Mouse (Mus musculus) hindbrain, embryonic 15.5 days (tissue): ENCODE measurements around the gene Pcsk1n. TPM values are rescaled to one million over a fixed set of nuclear protein-coding genes. Genes with fewer than 3 reads are reported as not detected.
"Not testable (repeated sequence)": the region's sequence is repeated elsewhere in the genome, so short reads cannot be mapped to it uniquely, and the experiment has no call there.

ENCODE experiments used
- ATAC-seq: fragments of 200-750 bp; cut with Nextera tagmentation; 2 replicates; pipeline ENCODE4 v1.8.0; 2017; ENCODE audit warnings: low read depth, moderate number of reproducible peaks, moderate TSS enrichment; ENCODE audit not compliant: low FRiP score
- H3K27ac ChIP-seq: fragments of 300-500 bp; sonication (generic); replicated peaks from 2 replicates; pipeline ENCODE4 v1.5.1; 2015; ENCODE audit warnings: mild to moderate bottlenecking, inconsistent platforms
- H3K27me3 ChIP-seq: fragments of 300-500 bp; sonication (generic); 2 replicates; pipeline ENCODE4 v1.6.1; 2015; ENCODE audit warnings: control low read depth, inconsistent platforms
- H3K36me3 ChIP-seq: fragments of 300-500 bp; sonication (generic); 2 replicates; pipeline ENCODE4 v1.6.1; 2015; ENCODE audit warnings: control low read depth, inconsistent platforms
- H3K4me1 ChIP-seq: fragments of 300-500 bp; sonication (generic); replicated peaks from 2 replicates; pipeline ENCODE4 v1.6.1; 2015; ENCODE audit warnings: control low read depth, inconsistent platforms
- H3K4me2 ChIP-seq: fragments of 300-500 bp; sonication (generic); 2 replicates; pipeline ENCODE4 v1.6.1; 2015; ENCODE audit warnings: moderate library complexity, mild to moderate bottlenecking, inconsistent platforms
- H3K4me3 ChIP-seq: fragments of 300-500 bp; sonication (generic); 2 replicates; pipeline ENCODE4 v1.5.1; 2015; ENCODE audit warnings: mild to moderate bottlenecking, inconsistent platforms
- H3K9ac ChIP-seq: fragments of 300-500 bp; sonication (generic); 2 replicates; pipeline ENCODE4 v1.6.1; 2015; ENCODE audit warnings: inconsistent platforms
- H3K9me3 ChIP-seq: fragments of 300-500 bp; sonication (generic); 2 replicates; pipeline ENCODE4 v1.6.1; 2016; ENCODE audit warnings: control low read depth, inconsistent platforms
- WGBS: fragments of 180-500 bp; shearing (Covaris S2); methylation state at CpG from one replicate; pipeline ENCODE4 v1.1.7; 2015; 5-methylcytosine and 5-hydroxymethylcytosine counted together
- polyA plus RNA-seq: library from polyadenylated mRNA; unstranded; fragments of >200 nt; fragmentation: Nextera tagmentation; extraction: Ambion mirVana; gene quantifications from 2 replicates; pipeline ENCODE4 v1.2.1, GENCODE M21; 2015

Gene Pcsk1n
- polyA plus RNA-seq, 1 experiment from 2014 or later, result 338 TPM

DNA sequence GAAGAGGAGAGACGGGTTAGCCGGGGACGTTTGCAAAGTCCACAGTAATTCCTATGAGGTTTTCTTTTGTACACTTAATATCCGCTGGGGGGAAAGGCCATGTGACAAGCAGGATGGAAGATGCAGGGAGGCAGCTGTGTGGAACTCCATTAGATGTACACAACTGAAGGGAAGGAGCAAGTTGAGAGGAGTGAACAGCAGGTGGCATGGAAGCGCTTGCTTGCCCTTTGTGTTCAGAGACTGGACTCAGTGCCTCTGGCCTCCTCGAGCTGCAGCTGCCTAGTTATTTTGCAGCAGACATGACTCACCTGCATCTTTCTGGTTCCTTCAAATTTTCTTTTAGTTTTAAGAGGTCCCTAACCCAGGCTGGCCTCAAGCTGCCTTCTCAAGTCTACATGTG lies 9.1 kb upstream of the Pcsk1n start:
- ATAC-seq, result 0 out of 2 replicates have a peak, but pooled peaks have one; percentile 30
- Histone ChIP-seq H3K36me3 (no peaks in the 10 kb centered on the region), H3K4me3 (no peak overlapping the region), H3K4me1 (no peaks in the 10 kb centered on the region), H3K27me3 (no peaks in the 10 kb centered on the region), H3K9ac (no peak overlapping the region), H3K27ac (no peak overlapping the region), H3K4me2 (no peak overlapping the region), H3K9me3 (no peaks in the 10 kb centered on the region)
- whole genome bisulfite sequencing, result 50% methylated on average over 6 of the region's 6 CpGs

DNA sequence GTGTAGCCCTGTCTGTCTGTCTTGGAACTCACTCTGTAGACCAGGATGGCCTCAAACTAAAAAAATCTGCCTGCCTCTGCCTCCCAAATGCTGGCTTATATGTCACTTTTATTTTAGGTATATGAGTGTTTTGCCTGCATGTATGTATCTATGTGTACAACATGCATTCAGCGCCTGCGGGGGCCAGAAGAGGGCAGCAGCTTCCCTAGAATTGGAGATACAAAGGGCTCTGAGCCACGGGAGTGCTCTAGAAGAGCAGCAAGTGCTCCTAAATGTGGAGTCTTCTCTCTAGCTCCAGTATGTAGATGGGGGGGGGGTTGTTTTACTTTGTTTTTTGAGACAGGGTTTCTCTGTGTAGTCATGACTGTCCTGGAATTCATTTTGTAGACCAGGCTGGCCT lies 4.0 kb upstream of the Pcsk1n start:
- H3K9ac ChIP-seq, H3K36me3 ChIP-seq, H3K4me3 ChIP-seq, H3K9me3 ChIP-seq, H3K27me3 ChIP-seq, H3K27ac ChIP-seq, H3K4me2 ChIP-seq, H3K4me1 ChIP-seq, ATAC-seq: not testable (repeated sequence)
- WGBS, result 25% methylated on average over 3 of the region's 3 CpGs

DNA sequence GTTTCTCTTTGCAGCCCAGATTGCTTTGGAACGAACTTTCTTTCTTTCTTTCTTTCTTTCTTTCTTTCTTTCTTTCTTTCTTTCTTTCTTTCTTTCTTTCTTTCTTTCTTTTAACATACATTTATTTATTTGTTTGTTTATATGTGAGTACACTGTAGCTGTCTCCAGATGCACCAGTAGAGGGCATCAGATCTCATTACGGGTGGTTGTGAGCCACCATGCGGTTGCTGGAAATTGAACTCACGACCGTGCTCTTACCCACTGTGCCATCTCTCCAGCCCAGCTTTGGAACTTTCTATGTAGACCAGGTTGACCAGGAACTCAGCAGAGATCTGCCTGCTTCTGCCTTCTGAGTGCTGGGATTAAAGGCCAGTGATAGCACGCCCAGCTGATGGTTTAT lies 1.7 kb upstream of the Pcsk1n start:
- H3K4me2 ChIP-seq, ATAC-seq, H3K27me3 ChIP-seq, H3K9me3 ChIP-seq, H3K36me3 ChIP-seq, H3K27ac ChIP-seq, H3K4me1 ChIP-seq, H3K9ac ChIP-seq, H3K4me3 ChIP-seq: not testable (repeated sequence)
- 74% methylated on average over 6 of the region's 6 CpGs for WGBS

DNA sequence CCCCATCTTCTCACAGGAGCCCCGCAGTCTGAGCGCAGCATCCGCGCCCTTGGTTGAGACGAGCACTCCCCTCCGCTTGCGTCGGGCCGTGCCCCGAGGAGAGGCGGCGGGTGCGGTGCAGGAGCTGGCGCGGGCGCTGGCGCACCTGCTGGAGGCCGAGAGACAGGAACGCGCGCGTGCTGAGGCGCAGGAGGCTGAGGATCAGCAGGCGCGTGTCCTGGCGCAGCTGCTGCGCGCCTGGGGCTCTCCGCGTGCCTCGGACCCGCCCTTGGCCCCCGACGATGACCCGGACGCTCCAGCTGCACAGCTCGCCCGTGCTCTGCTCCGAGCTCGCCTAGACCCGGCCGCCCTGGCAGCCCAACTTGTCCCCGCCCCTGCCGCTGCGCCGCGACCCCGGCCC lies 2.4 kb downstream of the Pcsk1n start:
- Histone ChIP-seq H3K27me3 (no peaks in the 10 kb centered on the region), H3K4me1 (peaks cover 12% of the 10 kb centered on the region; the same call in 1 of the 2 replicates), H3K4me3 (peak overlapping the region; percentile 53), H3K27ac (peak overlapping the region; percentile 85), H3K36me3 (no peaks in the 10 kb centered on the region; the same call in 1 of the 2 replicates), H3K9me3 (no peaks in the 10 kb centered on the region), H3K9ac (peak overlapping the region; percentile 53), H3K4me2 (peak overlapping the region; percentile 70)
- no peak for ATAC-seq
- WGBS, result 15% methylated on average over 43 of the region's 48 CpGs

DNA sequence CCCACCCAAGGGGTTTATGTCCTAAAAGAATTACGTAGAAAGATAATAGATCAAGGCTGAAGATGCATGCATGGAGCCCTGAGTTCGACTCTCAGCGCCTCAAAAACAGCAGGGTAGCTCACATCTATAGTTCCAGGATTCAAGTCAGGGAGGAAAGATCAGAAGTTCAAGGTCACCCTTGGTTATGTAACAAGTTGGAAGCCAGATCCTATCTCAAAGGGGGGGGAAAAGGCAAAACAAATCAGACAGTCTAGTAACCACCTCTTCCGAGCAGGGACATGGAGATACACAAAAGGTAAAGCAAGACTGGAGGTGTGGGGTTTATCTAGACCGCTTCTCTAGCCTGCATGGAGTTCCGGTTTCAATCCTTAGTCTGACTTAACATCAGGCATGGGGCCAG lies 6.6 kb downstream of the Pcsk1n start:
- WGBS, result 77% methylated on average over 6 of the region's 6 CpGs
- Histone ChIP-seq H3K9me3 (no peaks in the 10 kb centered on the region), H3K4me1 (peaks cover 12% of the 10 kb centered on the region; the same call in 1 of the 2 replicates), H3K27me3 (no peaks in the 10 kb centered on the region), H3K4me2 (no peak overlapping the region), H3K9ac (no peak overlapping the region), H3K36me3 (peaks cover 2% of the 10 kb centered on the region), H3K4me3 (no peak overlapping the region), H3K27ac (no peak overlapping the region)
- no peak for ATAC-seq

DNA sequence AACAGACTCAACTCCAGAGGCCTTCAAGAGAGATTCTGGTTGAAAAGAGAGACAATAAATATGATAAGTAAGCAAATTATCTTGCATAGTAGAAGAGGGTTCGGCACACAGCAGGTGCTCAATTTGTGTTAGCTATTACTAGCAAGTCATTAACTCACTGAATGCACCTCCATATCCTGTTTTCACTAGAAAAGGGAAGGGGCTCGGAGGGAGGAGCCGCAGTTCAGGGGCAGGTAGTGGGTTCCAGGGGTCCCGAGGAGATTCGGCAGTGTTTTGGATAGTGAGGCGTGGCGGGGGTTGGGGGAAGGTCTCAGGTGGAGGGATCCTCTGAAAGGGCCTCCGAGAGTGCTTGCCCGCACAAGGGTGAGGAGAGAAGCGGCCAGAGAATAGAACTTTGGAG lies 7.5 kb downstream of the Pcsk1n start:
- no peak overlapping the region for H3K4me2 ChIP-seq
- H3K4me1 ChIP-seq, result peaks cover 12% of the 10 kb centered on the region; the same call in 1 of the 2 replicates
- no peaks in the 10 kb centered on the region for H3K27me3 ChIP-seq
- H3K27ac ChIP-seq, result no peak overlapping the region
- no peak for ATAC-seq
- 25% methylated on average over 10 of the region's 10 CpGs for WGBS
- H3K9ac ChIP-seq, result no peak overlapping the region
- H3K9me3 ChIP-seq, result no peaks in the 10 kb centered on the region
- peaks cover 7% of the 10 kb centered on the region for H3K36me3 ChIP-seq
- no peak overlapping the region for H3K4me3 ChIP-seq

DNA sequence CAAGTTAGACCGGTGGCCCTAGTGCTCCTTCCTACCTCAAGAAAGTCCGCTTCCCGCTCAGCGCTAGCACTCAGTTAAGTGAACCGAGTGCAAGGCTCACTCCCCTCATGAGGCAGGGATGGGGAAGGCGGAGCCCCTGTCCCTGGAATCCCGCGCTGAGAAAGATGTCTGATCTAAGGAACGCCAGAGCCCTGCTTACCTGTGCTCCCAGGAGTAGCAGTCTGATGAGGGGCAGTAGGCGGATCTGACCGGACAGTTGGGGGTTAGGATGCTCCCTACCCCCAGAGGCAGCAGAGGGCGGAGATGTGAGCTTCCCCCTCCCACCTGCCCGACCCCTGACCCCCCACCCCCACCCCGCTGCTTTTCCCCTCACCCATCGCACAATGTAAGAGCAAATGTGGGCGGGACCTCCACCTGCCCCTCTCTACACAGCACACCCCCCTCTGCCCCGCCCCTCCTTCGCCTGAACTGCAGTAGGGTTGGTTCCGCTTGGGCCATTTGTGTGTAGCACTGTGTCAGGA lies 8.7 kb downstream of the Pcsk1n start, which contains the start of gene Eras:
Gene Eras (minus strand): TSS at position 338 of the 521 bp plus-strand sequence.
- Histone ChIP-seq H3K4me2 (no peak within 1 kb of the TSS), H3K27ac (no peak within 1 kb of the TSS), H3K4me3 (no peak within 1 kb of the TSS), H3K9ac (no peak within 1 kb of the TSS), H3K9me3 (no peaks in the 10 kb centered on the region), H3K27me3 (no peaks in the 10 kb centered on the region), H3K4me1 (0 out of 2 replicates have a peak, but pooled peaks cover under 1% of the 10 kb centered on the region), H3K36me3 (peaks cover 10% of the 10 kb centered on the region)
- 0 out of 2 replicates have a peak, but pooled peaks have one; percentile 44 for ATAC-seq
- WGBS, result 23% methylated on average over 19 of the region's 19 CpGs

DNA sequence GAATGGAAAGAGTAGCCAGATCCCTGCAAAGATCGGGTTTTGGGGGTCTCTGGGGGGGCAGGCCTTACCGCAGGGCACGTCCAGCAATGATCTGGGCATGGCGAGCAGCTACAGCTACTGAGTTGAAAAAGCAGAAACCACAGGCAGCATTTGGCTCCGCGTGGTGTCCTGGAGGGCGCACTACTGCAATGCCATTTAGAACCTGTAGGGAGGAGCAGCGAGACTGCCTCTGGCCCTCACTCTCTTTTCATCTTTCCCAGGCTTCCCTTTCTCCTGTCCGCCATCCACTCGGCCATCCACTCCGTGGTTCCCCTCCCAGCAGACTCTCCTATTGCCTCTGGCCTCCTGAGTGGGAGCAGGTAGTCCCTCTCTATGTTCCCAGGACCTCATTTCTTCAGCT lies 17.3 kb downstream of the Pcsk1n start:
- H3K9ac ChIP-seq, result no peak overlapping the region
- H3K36me3 ChIP-seq, result peaks cover 13% of the 10 kb centered on the region; the same call in 1 of the 2 replicates
- H3K4me3 ChIP-seq, result no peak overlapping the region
- no peaks in the 10 kb centered on the region for H3K4me1 ChIP-seq
- no peak overlapping the region for H3K4me2 ChIP-seq
- WGBS, result 42% methylated on average over 10 of the region's 11 CpGs
- H3K27ac ChIP-seq, result no peak overlapping the region
- H3K27me3 ChIP-seq, result no peaks in the 10 kb centered on the region
- no peaks in the 10 kb centered on the region for H3K9me3 ChIP-seq
- no peak for ATAC-seq

DNA sequence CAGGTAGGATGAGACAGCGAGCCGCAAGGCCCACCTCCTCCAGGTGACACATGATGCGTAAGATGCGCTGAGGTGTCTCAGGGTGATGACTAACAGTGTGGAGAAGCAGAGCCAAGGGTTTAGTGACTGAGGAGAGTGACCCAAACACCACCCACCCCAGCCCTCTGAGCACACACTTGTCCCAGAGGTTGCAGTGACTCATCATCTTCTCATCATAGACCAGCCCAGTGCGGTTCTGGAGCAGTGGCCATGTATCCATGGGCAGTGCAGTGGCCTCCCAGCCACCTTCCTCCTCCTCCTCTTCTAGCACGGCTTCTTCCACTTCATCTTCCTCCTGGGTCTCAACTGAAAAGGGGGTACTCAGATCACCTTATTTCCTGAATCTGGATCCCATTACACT lies 18.0 kb downstream of the Pcsk1n start:
- no peak for ATAC-seq
- 95% methylated on average over 6 of the region's 6 CpGs for WGBS
- H3K36me3 ChIP-seq, result peaks cover 12% of the 10 kb centered on the region; the same call in 1 of the 2 replicates

DNA sequence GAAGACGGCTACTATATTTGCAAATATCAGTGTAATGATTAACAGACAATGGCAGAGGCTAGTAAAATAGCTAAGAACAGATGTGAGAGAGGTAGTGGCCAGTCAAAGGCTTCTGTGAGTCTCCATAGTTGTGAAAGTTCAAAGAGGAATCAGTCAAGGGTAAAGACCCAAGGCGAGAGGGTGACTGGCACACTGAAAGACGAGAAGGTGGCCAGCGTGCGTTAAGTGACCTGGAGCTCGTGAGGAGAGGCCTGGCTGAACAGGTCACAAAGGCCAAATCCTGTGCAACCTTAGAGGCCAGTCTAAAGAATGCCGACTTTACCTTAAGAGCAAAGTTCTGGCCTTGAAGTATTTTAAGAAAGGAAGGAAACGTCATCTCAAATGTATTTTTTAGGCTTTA lies 26.0 kb downstream of the Pcsk1n start:
- WGBS, result 81% methylated on average over 8 of the region's 8 CpGs
- H3K4me3 ChIP-seq, result no peak overlapping the region
- H3K4me2 ChIP-seq, result no peak overlapping the region
- no peak overlapping the region for H3K9ac ChIP-seq
- H3K27ac ChIP-seq, result no peak overlapping the region
- H3K36me3 ChIP-seq, result no peaks in the 10 kb centered on the region
- H3K9me3 ChIP-seq, result no peaks in the 10 kb centered on the region
- no peaks in the 10 kb centered on the region for H3K27me3 ChIP-seq
- no peaks in the 10 kb centered on the region for H3K4me1 ChIP-seq
- no peak for ATAC-seq

More for the DNA sequence above, 18.0 kb downstream of the Pcsk1n start:
- Histone ChIP-seq H3K27me3 (no peaks in the 10 kb centered on the region), H3K27ac (no peak overlapping the region), H3K4me3 (no peak overlapping the region), H3K9me3 (no peaks in the 10 kb centered on the region), H3K4me2 (no peak overlapping the region), H3K9ac (no peak overlapping the region), H3K4me1 (no peaks in the 10 kb centered on the region)

DNA sequence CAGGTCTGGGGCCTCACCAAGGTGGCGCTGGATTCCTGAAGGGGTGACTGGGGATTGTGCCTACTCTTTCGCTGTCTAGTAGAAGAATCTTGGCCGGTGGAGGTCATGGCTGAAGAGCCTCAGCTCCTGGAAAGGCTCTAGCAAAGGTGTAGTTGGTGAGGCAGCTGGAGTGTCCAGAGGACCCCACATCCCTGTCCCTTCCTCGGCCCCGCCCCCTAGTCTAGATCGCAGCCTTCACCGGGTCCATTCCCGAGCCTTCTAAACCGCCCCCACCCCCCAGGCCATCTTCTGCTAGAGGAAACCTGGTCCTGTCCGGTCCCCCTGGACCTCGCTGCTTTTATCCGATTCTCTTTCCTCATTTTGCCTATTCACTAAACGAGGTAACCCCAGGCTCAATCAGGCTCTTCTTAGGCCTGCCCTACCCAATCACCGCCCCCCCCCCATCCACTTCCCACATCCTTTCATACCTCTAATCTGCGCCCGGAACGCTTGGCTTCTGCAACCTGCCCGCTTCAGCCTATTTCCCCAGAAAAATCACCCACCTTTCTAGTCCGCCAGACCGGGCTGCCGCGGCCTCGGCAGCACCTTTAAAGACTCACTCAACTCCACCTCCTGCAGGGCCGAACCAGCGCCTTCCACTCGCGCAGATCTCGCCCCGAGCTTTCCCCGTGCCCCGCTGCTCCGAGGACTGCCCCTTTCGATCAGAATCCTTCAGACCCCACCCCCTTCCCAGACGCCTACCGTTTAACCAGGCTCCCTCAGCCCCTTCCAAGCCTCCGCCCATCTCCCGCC lies 27.7 kb downstream of the Pcsk1n start, which contains the start of gene Hdac6:
Gene Hdac6 (minus strand): TSS at position 782 of the 792 bp plus-strand sequence.
- peak within 1 kb of the TSS; percentile 77 for H3K27ac ChIP-seq
- H3K4me2 ChIP-seq, result peak within 1 kb of the TSS; percentile 58
- H3K4me1 ChIP-seq, result no peaks in the 10 kb centered on the region
- H3K4me3 ChIP-seq, result peak within 1 kb of the TSS; percentile 50
- peak within 1 kb of the TSS; percentile 52 for H3K9ac ChIP-seq
- WGBS, result 25% methylated on average over 35 of the region's 37 CpGs
- H3K27me3 ChIP-seq, result no peaks in the 10 kb centered on the region
- peak; percentile 24 for ATAC-seq
- no peaks in the 10 kb centered on the region for H3K9me3 ChIP-seq
- H3K36me3 ChIP-seq, result no peaks in the 10 kb centered on the region

DNA sequence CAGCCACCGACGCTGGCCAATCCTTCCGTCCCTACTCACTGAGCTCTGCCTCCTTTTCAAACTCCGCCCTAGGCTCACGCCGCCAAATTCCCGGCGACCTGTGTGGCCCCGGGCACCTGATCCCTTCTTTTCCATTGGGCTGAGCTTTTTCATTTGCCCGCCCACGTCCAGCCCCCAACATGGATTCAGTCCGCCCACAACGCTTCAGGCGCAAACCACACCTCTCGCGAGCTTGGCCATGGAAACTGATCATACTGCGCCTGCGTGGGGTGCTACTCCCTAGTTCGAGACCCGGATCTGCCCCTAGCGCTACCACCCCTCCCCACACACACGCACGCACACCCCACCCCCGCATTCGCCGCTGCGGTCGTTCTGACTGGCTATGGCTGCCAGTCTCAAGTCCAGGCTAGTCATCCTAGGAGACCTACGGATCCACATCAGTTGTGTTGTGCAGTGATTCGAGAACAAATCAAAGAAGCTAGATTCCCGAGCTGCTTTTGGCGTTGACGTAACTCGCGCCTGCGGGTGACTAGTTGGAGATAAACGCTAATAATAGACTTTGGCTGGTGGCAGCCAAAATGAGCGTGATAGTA lies 28.4 kb downstream of the Pcsk1n start:
- peak; percentile 99 for ATAC-seq
- no peaks in the 10 kb centered on the region for H3K27me3 ChIP-seq
- no peaks in the 10 kb centered on the region for H3K9me3 ChIP-seq
- peak overlapping the region; percentile 76 for H3K27ac ChIP-seq
- WGBS, result 16% methylated on average over 38 of the region's 38 CpGs
- H3K4me3 ChIP-seq, result peak overlapping the region; percentile 50
- H3K36me3 ChIP-seq, result no peaks in the 10 kb centered on the region
- peak overlapping the region; percentile 54 for H3K4me2 ChIP-seq
- H3K9ac ChIP-seq, result peak overlapping the region; percentile 36; the same call in 1 of the 2 replicates
- no peaks in the 10 kb centered on the region for H3K4me1 ChIP-seq
